Mouse (Mus musculus) midbrain, postnatal 0 days (tissue): ENCODE results near the gene Zfp319. TPM values are rescaled to one million over a fixed set of nuclear protein-coding genes. Genes with fewer than 3 reads are reported as not detected.
A peak's percentile ranks its signal among the peaks of the same experiment; 100 is the strongest.

Source experiments
- ATAC-seq: fragments of 200-750 bp; cut with Nextera tagmentation; 2 replicates; pipeline ENCODE4 v1.8.0; 2017; ENCODE audit warnings: moderate number of reproducible peaks, mild to moderate bottlenecking, moderate TSS enrichment, moderate library complexity; ENCODE audit not compliant: low FRiP score
- DNase-seq: peaks from one replicate; pipeline ENCODE4 v3.0.0-alpha.2; 2015; ENCODE audit warnings: low spot score
- H3K27ac ChIP-seq: fragments of 300-500 bp; sonication (generic); 2 replicates; pipeline ENCODE4 v1.5.1; 2014; ENCODE audit warnings: low read depth, mild to moderate bottlenecking, low read length, mixed read lengths
- H3K27me3 ChIP-seq: fragments of 300-500 bp; sonication (generic); 2 replicates; pipeline ENCODE4 v1.6.1; 2014; ENCODE audit warnings: low read length, control low read depth, mixed read lengths; ENCODE audit not compliant: insufficient read depth
- H3K36me3 ChIP-seq: fragments of 300-500 bp; sonication (generic); 2 replicates; pipeline ENCODE4 v1.6.1; 2014; ENCODE audit warnings: low read length, control low read depth, mixed read lengths; ENCODE audit not compliant: insufficient read depth
- H3K4me1 ChIP-seq: fragments of 300-500 bp; sonication (generic); 2 replicates; pipeline ENCODE4 v1.6.1; 2014; ENCODE audit warnings: mild to moderate bottlenecking, control low read depth, antibody characterized with exemption, low read length, mixed read lengths; ENCODE audit not compliant: insufficient read depth
- H3K4me2 ChIP-seq: fragments of 300-500 bp; sonication (generic); 2 replicates; pipeline ENCODE4 v1.6.1; 2014; ENCODE audit warnings: low read depth, mild to moderate bottlenecking, low read length, mixed read lengths; ENCODE audit not compliant: poor library complexity, severe bottlenecking
- H3K4me3 ChIP-seq: fragments of 300-500 bp; sonication (generic); 2 replicates; pipeline ENCODE4 v1.5.1; 2014; ENCODE audit warnings: low read depth, mild to moderate bottlenecking, low read length, moderate library complexity
- H3K9ac ChIP-seq: fragments of 300-500 bp; sonication (generic); replicated peaks from 2 replicates; pipeline ENCODE4 v1.6.1; 2014; ENCODE audit warnings: mild to moderate bottlenecking, low read length, moderate library complexity, mixed read lengths; ENCODE audit not compliant: poor library complexity, severe bottlenecking
- H3K9me3 ChIP-seq: fragments of 300-500 bp; sonication (generic); 2 replicates; pipeline ENCODE4 v1.6.1; 2016; ENCODE audit warnings: low read length, control low read depth
- CTCF ChIP-seq: IDR thresholded peaks from 2 replicates; pipeline ENCODE4 v1.5.1; 2016; ENCODE audit warnings: antibody characterized with exemption, mild to moderate bottlenecking
- WGBS: fragments of 180-500 bp; shearing (Covaris S2); extraction: QIAGEN DNeasy Blood & Tissue Kit; methylation state at CpG from one replicate; pipeline ENCODE4 v1.1.7; 2014; 5-methylcytosine and 5-hydroxymethylcytosine counted together
- polyA plus RNA-seq: library from polyadenylated mRNA; unstranded; fragments of >200 nt; fragmentation: Nextera tagmentation; extraction: Ambion mirVana; gene quantifications from 2 replicates; pipeline ENCODE4 v1.2.1, GENCODE M21; 2015
- total RNA-seq: library from RNA; depleted of rRNA; stranded (reverse); fragments of >200 nt; gene quantifications from 2 replicates; pipeline ENCODE4 v1.2.3, GENCODE M21; 2014

Zfp319 gene
- total and polyA plus RNA-seq, 2 experiments from 2014 or later: 11.7 to 20.1 TPM

DNA sequence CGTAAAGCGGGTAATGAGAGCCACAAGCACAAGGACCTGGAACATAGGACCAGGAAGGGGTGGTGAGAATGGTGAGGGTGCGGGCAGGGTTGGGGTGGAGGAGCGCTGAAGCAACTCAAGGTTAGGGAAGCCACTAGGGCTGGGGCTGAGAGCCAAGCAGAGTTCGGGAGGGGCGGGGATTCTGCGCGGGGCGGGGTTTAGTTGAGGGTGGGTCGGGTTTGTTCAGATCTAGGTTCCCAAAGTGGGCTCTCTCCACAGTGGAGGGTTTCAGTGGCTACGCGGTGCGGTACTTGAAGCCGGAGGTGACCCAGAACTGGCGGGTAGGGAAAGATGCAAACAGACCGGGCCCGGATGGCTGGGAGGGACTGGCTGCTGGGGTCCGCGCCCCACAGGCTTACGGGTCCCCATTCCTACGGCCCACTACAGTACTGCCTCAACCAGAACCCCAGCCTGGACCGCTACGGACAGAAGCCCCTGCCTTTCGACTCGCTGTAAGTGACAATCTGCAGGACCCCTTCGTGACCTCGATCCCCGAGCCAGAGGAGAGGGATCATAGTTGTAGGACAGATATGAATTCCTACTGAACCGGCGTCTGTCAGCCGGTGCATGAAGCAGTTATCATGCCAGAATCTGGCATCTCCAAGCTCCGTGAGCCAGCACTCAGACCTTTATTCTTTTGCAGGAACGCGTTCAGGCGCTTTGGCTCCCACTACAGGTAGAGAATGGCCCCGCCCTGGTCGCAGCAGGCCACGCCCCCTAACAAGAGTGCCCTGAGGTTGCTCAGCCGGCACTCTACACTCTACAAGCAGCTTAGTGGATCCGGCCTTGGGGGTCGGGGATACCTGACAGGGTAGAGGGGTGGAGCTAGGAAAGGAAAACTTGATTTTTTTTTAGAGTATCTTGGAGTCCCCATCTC is 11.3 kb downstream of the Zfp319 start:
- Histone ChIP-seq H3K27ac (0 out of 2 replicates have a peak overlapping the region, but pooled peaks have one; percentile 3), H3K4me3 (peak overlapping the region; percentile 41), H3K36me3 (no peaks in the 10 kb centered on the region), H3K4me2 (peak overlapping the region; percentile 87), H3K9me3 (no peaks in the 10 kb centered on the region), H3K27me3 (no peaks in the 10 kb centered on the region), H3K9ac (peak overlapping the region; percentile 55), H3K4me1 (no peaks in the 10 kb centered on the region; the same call in 1 of the 2 replicates)
- DNase-seq (peak; percentile 67), ATAC-seq (peak; percentile 53)
- peak; percentile 66 for TF ChIP-seq CTCF
- WGBS: 5% methylated on average over 37 of the region's 41 CpGs

DNA sequence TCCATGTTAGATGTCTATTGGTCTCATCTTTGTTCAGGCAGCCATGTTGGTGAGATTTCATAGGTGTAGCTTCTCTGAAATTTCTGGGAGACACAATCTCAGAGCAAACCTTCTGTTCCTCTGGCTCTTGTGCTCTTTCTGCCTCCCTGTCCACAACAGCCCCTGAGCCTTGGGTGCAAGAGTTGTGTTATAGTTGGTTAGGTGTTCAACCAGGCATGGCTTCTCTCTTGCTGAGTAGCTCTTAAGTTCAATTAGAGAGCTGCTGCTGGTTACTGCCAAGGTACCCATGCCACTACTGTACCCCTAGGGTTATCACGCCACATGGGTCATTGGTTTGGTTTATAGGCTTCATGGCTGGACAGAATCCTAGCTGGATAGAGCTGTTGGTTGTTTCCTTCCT is 16.4 kb downstream of the Zfp319 start:
- Histone ChIP-seq H3K36me3 (no peaks in the 10 kb centered on the region), H3K27me3 (no peaks in the 10 kb centered on the region), H3K4me2 (no peak overlapping the region), H3K9ac (no peak overlapping the region), H3K4me1 (no peaks in the 10 kb centered on the region; the same call in 1 of the 2 replicates), H3K9me3 (no peaks in the 10 kb centered on the region), H3K4me3 (no peak overlapping the region), H3K27ac (no peak overlapping the region)
- DNase-seq (no peak), ATAC-seq (no peak)
- no peak for TF ChIP-seq CTCF
- WGBS: 89% methylated on average over 1 of the region's 1 CpGs

DNA sequence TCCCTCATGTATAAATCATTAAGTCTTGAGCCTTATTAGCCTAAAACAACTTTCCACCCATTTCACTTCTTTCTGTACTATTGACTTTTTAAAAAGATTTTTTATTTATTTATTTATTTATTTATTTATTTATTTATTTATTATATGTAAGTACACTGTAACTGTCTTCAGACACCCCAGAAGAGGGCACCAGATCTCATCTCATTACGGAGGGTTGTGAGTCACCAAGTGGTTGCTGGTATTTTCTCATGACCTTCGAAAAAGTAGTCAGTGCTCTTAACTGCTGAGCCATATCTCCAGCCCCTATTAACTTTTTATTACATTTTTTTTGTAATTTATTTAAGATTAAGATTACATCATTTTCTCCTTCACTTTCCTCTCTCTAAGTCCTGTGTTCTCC is 17.0 kb downstream of the Zfp319 start:
- 93% methylated on average over 2 of the region's 2 CpGs for WGBS
- no peak for ATAC-seq
- H3K9ac ChIP-seq: no peak overlapping the region

DNA sequence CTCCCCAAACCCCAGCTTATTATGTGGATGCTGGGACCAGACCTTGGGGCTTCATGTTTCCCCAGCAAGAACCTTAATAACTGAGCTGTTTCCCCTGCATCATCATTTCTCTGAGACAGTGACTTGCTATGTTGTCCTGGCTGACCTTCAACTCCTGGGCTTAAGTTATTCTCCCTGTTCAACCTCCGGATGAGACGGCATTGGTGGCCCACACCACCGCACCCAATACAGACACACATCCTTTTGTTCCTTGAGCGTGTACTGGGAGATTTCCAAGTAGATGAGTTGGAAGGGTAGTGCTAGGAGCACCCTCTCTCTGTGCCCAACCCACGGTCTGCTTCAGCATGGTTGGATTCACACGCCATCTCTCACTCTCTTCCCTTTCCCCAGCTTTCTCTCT is 17.9 kb downstream of the Zfp319 start:
- ATAC-seq (no peak), DNase-seq (no peak)
- H3K36me3 ChIP-seq: no peaks in the 10 kb centered on the region
- H3K4me2 ChIP-seq: no peak overlapping the region
- H3K4me1 ChIP-seq: no peaks in the 10 kb centered on the region; the same call in 1 of the 2 replicates
- WGBS: 90% methylated on average over 6 of the region's 6 CpGs
- no peak overlapping the region for H3K9ac ChIP-seq
- no peak for TF ChIP-seq CTCF
- no peak overlapping the region for H3K27ac ChIP-seq
- H3K27me3 ChIP-seq: no peaks in the 10 kb centered on the region
- H3K9me3 ChIP-seq: no peaks in the 10 kb centered on the region
- no peak overlapping the region for H3K4me3 ChIP-seq

More for the DNA sequence above, 17.0 kb downstream of the Zfp319 start:
- no peaks in the 10 kb centered on the region; the same call in 1 of the 2 replicates for H3K4me1 ChIP-seq
- no peak overlapping the region for H3K4me2 ChIP-seq
- no peaks in the 10 kb centered on the region for H3K27me3 ChIP-seq
- no peak for DNase-seq
- H3K27ac ChIP-seq: no peak overlapping the region
- no peak for TF ChIP-seq CTCF
- H3K9me3 ChIP-seq: no peaks in the 10 kb centered on the region
- H3K4me3 ChIP-seq: no peak overlapping the region
- H3K36me3 ChIP-seq: no peaks in the 10 kb centered on the region

DNA sequence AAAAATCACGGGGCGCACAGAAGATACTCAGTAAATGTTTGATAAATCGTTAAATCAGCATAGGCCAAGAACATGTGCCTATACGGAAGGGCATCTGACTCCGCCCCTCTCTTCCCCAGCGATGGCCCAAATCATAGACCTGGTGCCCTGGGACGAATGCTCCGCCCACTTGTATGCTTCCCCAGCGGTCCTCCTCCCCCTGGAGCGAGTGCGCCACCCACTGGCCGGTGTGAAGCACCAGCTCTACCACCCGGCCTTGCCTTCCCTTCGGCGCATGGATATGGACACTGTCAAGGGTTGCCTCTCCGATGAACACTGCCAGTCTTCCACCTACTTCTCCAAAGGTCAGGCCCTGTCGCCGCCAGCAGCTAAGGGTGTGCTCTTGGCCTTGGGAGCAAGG is 18.9 kb downstream of the Zfp319 start:
- peak; percentile 42 for TF ChIP-seq CTCF
- ATAC-seq (no peak), DNase-seq (no peak)
- Histone ChIP-seq H3K36me3 (no peaks in the 10 kb centered on the region), H3K4me1 (no peaks in the 10 kb centered on the region; the same call in 1 of the 2 replicates), H3K9ac (no peak overlapping the region), H3K9me3 (no peaks in the 10 kb centered on the region), H3K27me3 (no peaks in the 10 kb centered on the region), H3K4me3 (no peak overlapping the region), H3K27ac (no peak overlapping the region), H3K4me2 (no peak overlapping the region)
- 72% methylated on average over 18 of the region's 18 CpGs for WGBS

DNA sequence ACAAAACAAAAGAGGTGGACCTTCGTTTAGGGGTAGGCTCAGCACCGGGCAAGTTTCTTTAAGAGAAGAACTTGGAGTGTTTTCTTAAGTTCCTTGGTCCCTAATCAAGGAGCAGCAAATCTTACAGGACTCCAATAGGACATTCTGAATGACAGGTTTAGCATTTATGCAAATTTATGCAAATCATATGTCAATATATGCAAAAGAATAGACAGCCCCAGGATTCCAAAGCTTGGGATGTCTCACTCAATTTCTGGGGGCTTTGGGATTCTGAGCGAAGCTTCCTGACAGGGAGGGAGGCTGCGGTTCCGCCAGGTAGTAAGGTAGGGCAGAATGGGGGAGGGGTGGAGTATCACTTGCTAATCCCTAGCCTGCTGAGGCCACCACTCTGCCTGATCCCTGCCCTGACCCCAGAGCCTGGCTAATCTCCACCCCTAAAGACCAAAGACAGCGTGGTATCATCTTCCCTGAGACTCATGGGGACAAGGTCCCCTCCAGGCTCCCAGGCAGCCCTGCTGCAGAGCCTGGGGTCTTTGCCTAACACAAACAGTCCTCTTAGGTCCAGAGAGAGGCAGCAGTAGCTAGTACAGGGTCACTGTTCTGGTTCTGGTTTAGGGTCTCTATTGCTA is 21.3 kb downstream of the Zfp319 start, which contains the start of gene Tepp:
Gene Tepp (plus strand): TSS at position 225 of the 629 bp plus-strand sequence.
- H3K27me3 ChIP-seq: no peaks in the 10 kb centered on the region
- H3K36me3 ChIP-seq: no peaks in the 10 kb centered on the region
- H3K4me1 ChIP-seq: no peaks in the 10 kb centered on the region; the same call in 1 of the 2 replicates
- H3K9ac ChIP-seq: no peak within 1 kb of the TSS
- 25% methylated on average over 6 of the region's 6 CpGs for WGBS
- H3K4me3 ChIP-seq: no peak within 1 kb of the TSS
- no peak within 1 kb of the TSS for H3K27ac ChIP-seq
- no peak for TF ChIP-seq CTCF
- DNase-seq (no peak), ATAC-seq (no peak)
- H3K4me2 ChIP-seq: no peak within 1 kb of the TSS
- H3K9me3 ChIP-seq: no peaks in the 10 kb centered on the region
